Mouse (Mus musculus) small intestine, adult 2 months (tissue): Measurements from ENCODE around the gene Gad2.

Source experiments
- CTCF ChIP-seq: fragments of 200-500 bp; IDR thresholded peaks from 2 replicates; pipeline ENCODE4 v1.5.1; 2012; ENCODE audit warnings: low read depth, mild to moderate bottlenecking, control low read depth, inconsistent platforms, low read length, moderate library complexity, mixed read lengths; ENCODE audit not compliant: insufficient replicate concordance, insufficient read length; ENCODE audit errors: extremely low read depth
- POLR2A ChIP-seq: fragments of 200-500 bp; IDR thresholded peaks from 2 replicates; pipeline ENCODE4 v1.6.1; 2012; ENCODE audit warnings: low read depth, mild to moderate bottlenecking, control low read depth, inconsistent platforms, low read length, moderate library complexity

DNA sequence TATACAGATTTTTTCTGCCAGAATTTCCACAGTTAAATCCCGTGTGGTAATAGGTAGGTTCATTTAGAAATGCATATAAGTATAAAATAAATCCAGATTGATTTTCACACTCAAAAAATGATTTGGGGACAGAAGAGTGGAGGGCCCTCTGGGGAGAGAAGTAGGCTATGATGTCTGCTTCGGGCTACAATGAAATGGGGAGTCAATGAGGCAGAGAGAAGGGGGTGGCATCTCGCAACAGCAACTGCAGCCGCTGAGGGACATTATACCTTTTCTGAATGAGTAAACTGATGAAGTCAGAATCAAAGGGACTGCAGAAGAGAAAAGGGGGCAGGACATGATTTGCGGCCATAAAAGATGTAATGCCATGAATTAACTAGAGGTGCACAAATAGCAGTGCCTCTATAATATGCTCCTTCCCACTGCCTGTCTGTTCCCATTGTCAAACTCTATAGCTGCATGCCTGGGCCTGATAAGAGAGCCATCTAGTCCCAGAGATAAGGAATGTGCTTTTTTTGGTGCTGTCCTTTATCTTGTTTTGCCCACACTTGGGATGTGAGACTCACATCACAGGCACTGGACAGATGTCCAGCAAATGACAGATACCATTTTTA is 5.9 kb downstream of the Gad2 start:
- TF ChIP-seq CTCF (no peak), POLR2A (no peak)
